Mouse (Mus musculus) erythroblast, embryonic 14.5 days (primary cell): ENCODE measurements around the gene Gps2. TPM values are rescaled to one million over a fixed set of nuclear protein-coding genes. Genes with fewer than 3 reads are reported as not detected.

Experiments used
- H3K27me3 ChIP-seq: 2 replicates; pipeline ENCODE4 v1.6.1; 2012; ENCODE audit warnings: inconsistent platforms; ENCODE audit not compliant: control insufficient read depth
- H3K36me3 ChIP-seq: 2 replicates; pipeline ENCODE4 v1.6.1; 2012; ENCODE audit warnings: mild to moderate bottlenecking, inconsistent platforms; ENCODE audit not compliant: control insufficient read depth
- H3K4me1 ChIP-seq: 2 replicates; pipeline ENCODE4 v1.6.1; 2012; ENCODE audit warnings: inconsistent platforms; ENCODE audit not compliant: control insufficient read depth
- H3K4me3 ChIP-seq: replicated peaks from 2 replicates; pipeline ENCODE3; 2012; ENCODE audit warnings: moderate library complexity, mild to moderate bottlenecking, inconsistent platforms
- H3K9me3 ChIP-seq: 2 replicates; pipeline ENCODE4 v1.6.1; 2012; ENCODE audit warnings: low read length, inconsistent platforms, mixed read lengths; ENCODE audit not compliant: control insufficient read depth
- GATA1 ChIP-seq: IDR thresholded peaks from 2 replicates; pipeline ENCODE4 v1.6.1; 2012; ENCODE audit warnings: low read length, inconsistent platforms, mixed read lengths
- TAL1 ChIP-seq: IDR thresholded peaks from 3 replicates; pipeline ENCODE4 v1.6.1; 2012; ENCODE audit warnings: low read length, inconsistent platforms, mixed read lengths
- polyA plus RNA-seq: library from polyadenylated mRNA; stranded (reverse); fragments of >175 nt; gene quantifications from 2 replicates; pipeline ENCODE4 v1.2.3, GENCODE M21; 2012

Gene Gps2
- polyA plus RNA-seq, 1 experiment = 90.4 TPM

- Histone ChIP-seq H3K9me3 (peaks cover 17% of the 10 kb centered on the region), H3K27me3 (peaks cover 70% of the 10 kb centered on the region), H3K4me3 (no peak overlapping the region), H3K36me3 (peaks cover 16% of the 10 kb centered on the region), H3K4me1 (peaks cover 66% of the 10 kb centered on the region)
- TF ChIP-seq GATA1 (no peak), TAL1 (no peak)
These were observed 23.7 kb downstream of the Gps2 start for GRCm38 (mm10) chr11:69937385-69937784.

- Histone ChIP-seq H3K4me1 (peaks cover 70% of the 10 kb centered on the region), H3K4me3 (no peak overlapping the region), H3K27me3 (peaks cover 72% of the 10 kb centered on the region), H3K9me3 (peaks cover 17% of the 10 kb centered on the region), H3K36me3 (peaks cover 20% of the 10 kb centered on the region)
- TF ChIP-seq GATA1 (no peak), TAL1 (no peak)
These were observed 24.1 kb downstream of the Gps2 start for GRCm38 (mm10) chr11:69937834-69938233.

GRCm38 (mm10) chr11:69938401-69938979 is 24.8 kb downstream of the Gps2 start:
- Histone ChIP-seq H3K9me3 (peaks cover 17% of the 10 kb centered on the region), H3K4me3 (no peak overlapping the region), H3K36me3 (peaks cover 27% of the 10 kb centered on the region), H3K27me3 (peaks cover 78% of the 10 kb centered on the region), H3K4me1 (peaks cover 77% of the 10 kb centered on the region)
- TF ChIP-seq TAL1 (no peak), GATA1 (no peak)

GRCm38 (mm10) chr11:69939181-69939580 is 25.5 kb downstream of the Gps2 start:
- Histone ChIP-seq H3K27me3 (peaks cover 74% of the 10 kb centered on the region), H3K9me3 (peaks cover 17% of the 10 kb centered on the region), H3K4me3 (no peak overlapping the region), H3K4me1 (peaks cover 78% of the 10 kb centered on the region), H3K36me3 (peaks cover 34% of the 10 kb centered on the region)
- no peak for TF ChIP-seq GATA1
- no peak for TF ChIP-seq TAL1

- Histone ChIP-seq H3K27me3 (peaks cover 71% of the 10 kb centered on the region), H3K36me3 (peaks cover 39% of the 10 kb centered on the region), H3K9me3 (peaks cover 17% of the 10 kb centered on the region), H3K4me1 (peaks cover 78% of the 10 kb centered on the region), H3K4me3 (no peak overlapping the region)
- TF ChIP-seq TAL1 (no peak), GATA1 (no peak)
These were observed 26.0 kb downstream of the Gps2 start for GRCm38 (mm10) chr11:69939731-69940130.

- TF ChIP-seq GATA1 (no peak), TAL1 (no peak)
- Histone ChIP-seq H3K27me3 (peaks cover 61% of the 10 kb centered on the region), H3K4me3 (no peak overlapping the region), H3K36me3 (peaks cover 51% of the 10 kb centered on the region), H3K4me1 (peaks cover 78% of the 10 kb centered on the region), H3K9me3 (peaks cover 7% of the 10 kb centered on the region)
These were observed 27.3 kb downstream of the Gps2 start for GRCm38 (mm10) chr11:69940962-69941361.

GRCm38 (mm10) chr11:69945216-69945615 is 31.5 kb downstream of the Gps2 start:
- TF ChIP-seq TAL1 = no peak
- no peak for TF ChIP-seq GATA1
- no peaks in the 10 kb centered on the region; the same call in 1 of the 2 replicates for H3K9me3 ChIP-seq
- H3K4me1 ChIP-seq = peaks cover 71% of the 10 kb centered on the region
- peak overlapping the region; percentile 86 for H3K4me3 ChIP-seq
- H3K27me3 ChIP-seq = peaks cover 25% of the 10 kb centered on the region
- peaks cover 68% of the 10 kb centered on the region for H3K36me3 ChIP-seq

GRCm38 (mm10) chr11:69945997-69946891 is 32.6 kb downstream of the Gps2 start:
- TF ChIP-seq GATA1 = peak; percentile 89
- peak; percentile 94 for TF ChIP-seq TAL1
- H3K4me1 ChIP-seq = peaks cover 70% of the 10 kb centered on the region
- no peaks in the 10 kb centered on the region; the same call in 1 of the 2 replicates for H3K9me3 ChIP-seq
- peak overlapping the region; percentile 86 for H3K4me3 ChIP-seq
- H3K27me3 ChIP-seq = peaks cover 30% of the 10 kb centered on the region
- peaks cover 62% of the 10 kb centered on the region for H3K36me3 ChIP-seq
